Mouse (Mus musculus) C3H10T1/2 (cell line): Measurements from ENCODE around the gene Ghsr. TPM values are rescaled to one million over a fixed set of nuclear protein-coding genes. Genes with fewer than 3 reads are reported as not detected.

Experiments
- polyA plus RNA-seq, 2 experiments: library from polyadenylated mRNA; unstranded; fragments of >200 nt; fragmentation: generic; extraction: Trizol; gene quantifications; one replicate each; pipeline ENCODE4 v1.2.1; 2012; ENCODE audit warnings: missing spikeins in 2 of 2

Gene Ghsr
- not detected for polyA plus RNA-seq

DNA sequence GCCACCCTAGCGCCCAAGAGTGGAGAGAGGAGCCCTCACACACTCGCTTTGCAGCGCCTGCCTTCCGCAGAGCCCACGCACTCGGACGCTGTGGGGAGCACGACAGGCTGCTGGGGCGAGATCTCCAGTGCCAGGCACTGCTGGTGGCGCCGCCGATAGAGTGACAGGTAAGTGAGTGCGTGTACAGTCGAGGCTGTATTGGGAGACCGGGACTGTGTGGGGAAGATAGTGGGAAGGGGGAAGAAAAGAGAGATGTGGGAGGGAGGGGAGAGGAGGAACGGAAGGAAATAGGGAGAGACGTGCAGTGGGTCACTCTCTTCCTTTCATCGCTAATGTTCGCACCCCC, at the start of gene Ghsr:
TSS of gene Ghsr (plus strand) at position 76 of the 346 bp plus-strand sequence.

Other genes starting within 250 kb of the Ghsr start
- 1 to 10 TPM in 1 of 2 experiments, under 1 TPM in 1; 0.87 to 7.4 TPM for gene Ect2, start 217.5 kb upstream of the Ghsr start, polyA plus RNA-seq
- gene Nceh1, start 188.4 kb upstream of the Ghsr start, polyA plus RNA-seq: 1 to 10 TPM in 1 of 2 experiments, under 1 TPM in 1; 0.35 to 2.4 TPM
- under 1 TPM; 0.01 to 0.17 TPM for gene Tnfsf10, start 54.3 kb upstream of the Ghsr start, polyA plus RNA-seq